Mouse (Mus musculus) bone marrow, adult 2 months (tissue): ENCODE measurements around the gene Mob1b.

Source experiments
- CTCF ChIP-seq: fragments of 200-500 bp; IDR thresholded peaks from 2 replicates; pipeline ENCODE4 v1.5.1; 2011; ENCODE audit warnings: low read length, control low read depth; ENCODE audit not compliant: control insufficient read depth, insufficient read depth
- POLR2A ChIP-seq: fragments of 200-500 bp; IDR thresholded peaks from 2 replicates; pipeline ENCODE4 v1.6.1; 2011; ENCODE audit warnings: low read depth, mild to moderate bottlenecking, control low read depth, low read length, borderline replicate concordance; ENCODE audit not compliant: control insufficient read depth

- no peak for TF ChIP-seq POLR2A
- TF ChIP-seq CTCF, result no peak
Measured at GRCm38 (mm10) chr5:88685745-88686299, 34.8 kb upstream of the Mob1b start.
